Mouse (Mus musculus) MEL (cell line): Measurements from ENCODE around the gene Clic1. TPM values are rescaled to one million over a fixed set of nuclear protein-coding genes. Genes with fewer than 3 reads are reported as not detected.

ENCODE experiments used
- DNase-seq: peaks from one replicate; pipeline ENCODE4 v3.0.0; 2011; ENCODE audit warnings: low read depth, low spot score
- H3K27ac ChIP-seq: 2 replicates; pipeline ENCODE4 v1.5.1; 2012; ENCODE audit warnings: low read depth, mild to moderate bottlenecking, control low read depth, low read length, moderate library complexity; ENCODE audit not compliant: control insufficient read depth
- H3K27me3 ChIP-seq, 2 experiments: fragments of 150-350 bp in 1 of 2; sonication (generic) in 1 of 2; 2 replicates each; pipeline ENCODE4 v1.6.1; 2012; ENCODE audit warnings: low read length in 2 of 2, mild to moderate bottlenecking in 2 of 2, improper control_type of control experiment in 1 of 2, moderate library complexity in 1 of 2; ENCODE audit not compliant: insufficient read depth in 2 of 2, control insufficient read depth in 1 of 2
- H3K36me3 ChIP-seq, 2 experiments: 2 replicates each; pipeline ENCODE4 v1.6.1; 2012 to 2014; ENCODE audit warnings: low read length in 2 of 2, improper control_type of control experiment in 1 of 2, inconsistent platforms in 1 of 2, mild to moderate bottlenecking in 1 of 2; ENCODE audit not compliant: insufficient read depth in 2 of 2, control insufficient read depth in 1 of 2
- H3K4me1 ChIP-seq, 2 experiments: fragments of 150-350 bp in 1 of 2; sonication (generic) in 1 of 2; 2 replicates each; pipeline ENCODE4 v1.6.1; 2012; ENCODE audit warnings: low read length in 2 of 2, improper control_type of control experiment in 1 of 2, mild to moderate bottlenecking in 1 of 2; ENCODE audit not compliant: insufficient read depth in 2 of 2, control insufficient read depth in 1 of 2
- H3K4me3 ChIP-seq, 2 experiments: fragments of 150-350 bp in 1 of 2; sonication (generic) in 1 of 2; 2 replicates each; pipeline ENCODE4 v1.5.1; 2012; ENCODE audit warnings: low read depth in 2 of 2, low read length in 2 of 2, mild to moderate bottlenecking in 2 of 2, moderate library complexity in 2 of 2, control low read depth in 1 of 2, improper control_type of control experiment in 1 of 2; ENCODE audit not compliant: control insufficient read depth in 1 of 2, insufficient read depth in 1 of 2
- H3K79me2 ChIP-seq: 2 replicates; pipeline ENCODE4 v1.6.1; 2012; ENCODE audit warnings: mild to moderate bottlenecking, low read length, moderate library complexity; ENCODE audit not compliant: control insufficient read depth, poor library complexity, insufficient read depth
- H3K9ac ChIP-seq: 2 replicates; pipeline ENCODE4 v1.6.1; 2012; ENCODE audit warnings: low read depth, mild to moderate bottlenecking, control low read depth, low read length, moderate library complexity; ENCODE audit not compliant: control insufficient read depth, poor library complexity, severe bottlenecking
- H3K9me3 ChIP-seq: fragments of 150-350 bp; sonication (generic); replicated peaks from 2 replicates; pipeline ENCODE4 v1.6.1; 2012; ENCODE audit warnings: mild to moderate bottlenecking, low read length, improper control_type of control experiment, moderate library complexity; ENCODE audit not compliant: insufficient read depth
- BHLHE40 ChIP-seq: IDR thresholded peaks from 2 replicates; pipeline ENCODE4 v1.6.1; 2012; ENCODE audit warnings: low read depth, mild to moderate bottlenecking, inconsistent platforms, low read length, improper control_type of control experiment, borderline replicate concordance
- CHD1 ChIP-seq: IDR thresholded peaks from 2 replicates; pipeline ENCODE4 v1.6.1; 2012; ENCODE audit warnings: low read depth, mild to moderate bottlenecking, inconsistent platforms, low read length, improper control_type of control experiment
- CHD2 ChIP-seq: IDR thresholded peaks from 2 replicates; pipeline ENCODE4 v1.6.1; 2011; ENCODE audit warnings: low read length, improper control_type of control experiment
- CTCF ChIP-seq, 3 experiments: IDR thresholded peaks in 2 of 3; conservative IDR thresholded peaks in 1 of 3; 2 replicates each; pipeline ENCODE4 v1.5.1; 2011 to 2012; ENCODE audit warnings: low read length in 3 of 3, low read depth in 2 of 3, mild to moderate bottlenecking in 2 of 3, improper control_type of control experiment in 1 of 3, inconsistent platforms in 1 of 3, mixed read lengths in 1 of 3, moderate library complexity in 1 of 3; ENCODE audit not compliant: control insufficient read depth in 1 of 3, insufficient read depth in 1 of 3, poor library complexity in 1 of 3, severe bottlenecking in 1 of 3
- E2F4 ChIP-seq: IDR thresholded peaks from 2 replicates; pipeline ENCODE4 v1.6.1; 2011; ENCODE audit warnings: low read depth, low read length, improper control_type of control experiment, borderline replicate concordance
- EP300 ChIP-seq, 2 experiments: IDR thresholded peaks; 2 replicates each; pipeline ENCODE4 v1.6.1; 2011; ENCODE audit warnings: improper control_type of control experiment in 2 of 2, low read length in 2 of 2, low read depth in 1 of 2, mild to moderate bottlenecking in 1 of 2
- ETS1 ChIP-seq: IDR thresholded peaks from 2 replicates; pipeline ENCODE4 v1.6.1; 2012; ENCODE audit warnings: low read depth, mild to moderate bottlenecking, inconsistent platforms, low read length, improper control_type of control experiment, moderate library complexity
- GABPA ChIP-seq: IDR thresholded peaks from 2 replicates; pipeline ENCODE4 v1.6.1; 2012; ENCODE audit warnings: low read depth, mild to moderate bottlenecking, inconsistent platforms, low read length, improper control_type of control experiment, moderate library complexity
- GATA1 ChIP-seq: IDR thresholded peaks from 2 replicates; pipeline ENCODE4 v1.6.1; 2011; ENCODE audit warnings: low read depth, low read length, improper control_type of control experiment
- MAZ ChIP-seq: IDR thresholded peaks from 2 replicates; pipeline ENCODE4 v1.6.1; 2012; ENCODE audit warnings: low read depth, mild to moderate bottlenecking, inconsistent platforms, low read length, improper control_type of control experiment
- MEF2A ChIP-seq: IDR thresholded peaks from 2 replicates; pipeline ENCODE4 v1.6.1; 2014; ENCODE audit warnings: low read depth, mild to moderate bottlenecking, inconsistent platforms, low read length, improper control_type of control experiment; ENCODE audit not compliant: poor library complexity, insufficient replicate concordance, severe bottlenecking; ENCODE audit errors: extremely low read depth
- MYB ChIP-seq: IDR thresholded peaks from 2 replicates; pipeline ENCODE4 v1.6.1; 2011; ENCODE audit warnings: mild to moderate bottlenecking, low read depth, low read length, improper control_type of control experiment
- NELFE ChIP-seq: IDR thresholded peaks from 2 replicates; pipeline ENCODE4 v1.6.1; 2011; ENCODE audit warnings: low read depth, low read length, improper control_type of control experiment
- NRF1 ChIP-seq: IDR thresholded peaks from 2 replicates; pipeline ENCODE4 v1.6.1; 2014; ENCODE audit warnings: low read depth, mild to moderate bottlenecking, inconsistent platforms, low read length, improper control_type of control experiment, moderate library complexity; ENCODE audit not compliant: poor library complexity, insufficient read depth, severe bottlenecking
- POLR2A ChIP-seq, 2 experiments: IDR thresholded peaks; 2 replicates each; pipeline ENCODE4 v1.6.1; 2011 to 2012; ENCODE audit warnings: low read length in 2 of 2, mild to moderate bottlenecking in 2 of 2, control low read depth in 1 of 2, improper control_type of control experiment in 1 of 2, low read depth in 1 of 2, moderate library complexity in 1 of 2; ENCODE audit not compliant: control insufficient read depth in 1 of 2, insufficient read depth in 1 of 2, poor library complexity in 1 of 2
- POLR2AphosphoS2 ChIP-seq: IDR thresholded peaks from 2 replicates; pipeline ENCODE4 v1.6.1; 2011; ENCODE audit warnings: low read length, improper control_type of control experiment
- RCOR1 ChIP-seq: IDR thresholded peaks from 2 replicates; pipeline ENCODE4 v1.6.1; 2012; ENCODE audit warnings: low read depth, mild to moderate bottlenecking, inconsistent platforms, low read length, improper control_type of control experiment
- SIN3A ChIP-seq: IDR thresholded peaks from 2 replicates; pipeline ENCODE4 v1.6.1; 2012; ENCODE audit warnings: low read length, improper control_type of control experiment, inconsistent platforms
- TAL1 ChIP-seq: IDR thresholded peaks from 2 replicates; pipeline ENCODE4 v1.6.1; 2012; ENCODE audit warnings: mild to moderate bottlenecking, inconsistent platforms, low read length, moderate library complexity, mixed read lengths
- TBP ChIP-seq: IDR thresholded peaks from 2 replicates; pipeline ENCODE4 v1.8.0; 2011; ENCODE audit warnings: low read depth, low read length, improper control_type of control experiment
- USF1 ChIP-seq: IDR thresholded peaks from 2 replicates; pipeline ENCODE4 v1.6.1; 2014; ENCODE audit warnings: low read depth, mild to moderate bottlenecking, inconsistent platforms, low read length, improper control_type of control experiment, moderate library complexity
- ZC3H11A ChIP-seq: IDR thresholded peaks from 2 replicates; pipeline ENCODE4 v1.6.1; 2012; ENCODE audit warnings: low read depth, mild to moderate bottlenecking, inconsistent platforms, low read length, improper control_type of control experiment
- ZNF384 ChIP-seq: IDR thresholded peaks from 2 replicates; pipeline ENCODE4 v1.6.1; 2012; ENCODE audit warnings: low read depth, mild to moderate bottlenecking, inconsistent platforms, low read length, improper control_type of control experiment
- polyA plus RNA-seq, 2 experiments: library from polyadenylated mRNA; stranded (reverse) in 1 of 2; unstranded in 1 of 2; fragments of >175 nt in 1 of 2; fragments of >200 nt in 1 of 2; gene quantifications; 2 replicates each; pipeline versions ENCODE4 v1.2.1 to v1.2.4; 2012; ENCODE audit warnings: low replicate concordance in 2 of 2, low read depth in 1 of 2; ENCODE audit not compliant: insufficient read length in 2 of 2, insufficient read depth in 1 of 2, missing spikeins in 1 of 2
- total RNA-seq: library from RNA; depleted of rRNA; stranded (reverse); fragments of 300-350 nt; gene quantifications from 2 replicates; pipeline ENCODE4 v1.2.3, GENCODE M21; 2012

Gene Clic1
- total and polyA plus RNA-seq, 3 experiments, result 309 to 335 (median 333) TPM

DNA sequence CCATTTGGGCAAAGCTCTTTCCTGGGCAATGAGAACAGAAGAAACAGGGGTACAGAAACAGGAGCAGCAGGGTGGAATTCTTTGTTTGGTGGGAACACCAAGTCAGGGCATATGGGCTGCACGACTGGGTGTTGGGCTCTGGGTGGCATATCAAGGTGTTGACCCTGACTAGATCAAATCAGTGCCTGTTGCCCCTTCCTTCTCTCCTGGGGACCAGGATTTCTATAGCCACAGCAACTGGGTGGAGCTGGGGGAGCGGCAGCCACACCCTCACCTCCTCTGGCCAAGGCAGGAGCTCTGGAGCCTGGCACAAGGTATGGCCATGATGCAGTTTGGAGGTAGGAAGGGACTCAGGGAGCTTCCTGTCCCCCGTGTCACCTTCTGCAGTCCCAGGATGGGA is 31.6 kb upstream of the Clic1 start:
- H3K27ac ChIP-seq, result no peak overlapping the region
- peaks cover 7 to 34% of the 10 kb centered on the region in 2 experiments for H3K4me1 ChIP-seq
- no peaks in the 10 kb centered on the region for H3K27me3 ChIP-seq
- peaks cover 0 to 23% of the 10 kb centered on the region in 2 experiments; a peak in 3 of 4 replicates for H3K36me3 ChIP-seq
- TF ChIP-seq MYB (no peak), BHLHE40 (no peak), MEF2A (no peak), GABPA (no peak), ZNF384 (no peak), NELFE (no peak), NRF1 (no peak), TAL1 (no peak), CHD1 (no peak), CHD2 (no peak), CTCF (IDR thresholded peaks at IDR 0.05 in 2 of 3, conservative IDR thresholded peaks at IDR 0.05 in 1 of 3; ENCODE audit: control insufficient read depth in 1 of 3, insufficient read depth in 1 of 3, low read depth in 2 of 3, low read length in 3 of 3, poor library complexity in 1 of 3, severe bottlenecking in 1 of 3) (no peak), USF1 (no peak), SIN3A (no peak), MAZ (no peak), ZC3H11A (no peak), ETS1 (no peak), E2F4 (no peak)
- DNase-seq, result no peak
- no peak overlapping the region for H3K9ac ChIP-seq
- H3K79me2 ChIP-seq, result peaks cover 2% of the 10 kb centered on the region; the same call in 1 of the 2 replicates
- no peaks in the 10 kb centered on the region for H3K9me3 ChIP-seq
- no peak overlapping the region for H3K4me3 ChIP-seq

DNA sequence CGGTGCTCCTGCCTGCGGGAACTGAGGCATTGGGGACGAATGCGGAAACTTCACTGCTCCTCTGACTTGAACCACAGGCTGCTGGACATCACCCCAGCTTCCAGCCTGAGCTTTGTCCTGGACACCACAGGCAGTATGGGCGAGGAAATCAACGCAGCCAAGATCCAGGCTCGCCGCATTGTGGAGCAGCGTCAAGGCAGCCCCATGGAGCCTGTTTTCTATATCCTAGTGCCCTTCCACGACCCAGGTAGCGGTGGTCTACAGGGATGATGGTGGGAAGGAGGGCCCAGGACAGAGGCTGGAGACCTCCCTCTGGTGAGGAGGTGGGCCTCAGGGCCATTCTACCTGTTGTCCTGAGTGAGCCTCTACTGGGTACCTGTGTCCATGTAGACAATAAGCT is 29.9 kb upstream of the Clic1 start:
- Histone ChIP-seq H3K27ac (no peak overlapping the region), H3K4me3 (no peak overlapping the region), H3K36me3 (peaks cover 0 to 37% of the 10 kb centered on the region in 2 experiments; a peak in 2 of 4 replicates), H3K9ac (no peak overlapping the region)
- TF ChIP-seq TBP (no peak), NRF1 (no peak), POLR2A (IDR thresholded peaks at IDR 0.05; ENCODE audit: control insufficient read depth in 1 of 2, insufficient read depth in 1 of 2, low read depth in 1 of 2, low read length in 2 of 2, poor library complexity in 1 of 2) (no peak), GATA1 (no peak), POLR2AphosphoS2 (no peak), EP300 (IDR thresholded peaks at IDR 0.05; ENCODE audit: low read depth in 1 of 2, low read length in 2 of 2) (no peak), RCOR1 (no peak)
- TF ChIP-seq, all 39 proteins: peak for 0
- Histone ChIP-seq H3K79me2 (peaks cover 18% of the 10 kb centered on the region), H3K27me3 (no peaks in the 10 kb centered on the region), H3K4me1 (peaks cover 14 to 49% of the 10 kb centered on the region in 2 experiments), H3K9me3 (no peaks in the 10 kb centered on the region)
- DNase-seq, result no peak
